Mouse (Mus musculus): ENCODE measurements around the gene Hibch. TPM values are rescaled to one million over a fixed set of nuclear protein-coding genes. Genes with fewer than 3 reads are reported as not detected.
"Not testable (repeated sequence)": the region's sequence is repeated elsewhere in the genome, so short reads cannot be mapped to it uniquely, and the experiment has no call there.

The Hibch gene
- polyA plus RNA-seq, 1 experiment = 379 TPM

DNA sequence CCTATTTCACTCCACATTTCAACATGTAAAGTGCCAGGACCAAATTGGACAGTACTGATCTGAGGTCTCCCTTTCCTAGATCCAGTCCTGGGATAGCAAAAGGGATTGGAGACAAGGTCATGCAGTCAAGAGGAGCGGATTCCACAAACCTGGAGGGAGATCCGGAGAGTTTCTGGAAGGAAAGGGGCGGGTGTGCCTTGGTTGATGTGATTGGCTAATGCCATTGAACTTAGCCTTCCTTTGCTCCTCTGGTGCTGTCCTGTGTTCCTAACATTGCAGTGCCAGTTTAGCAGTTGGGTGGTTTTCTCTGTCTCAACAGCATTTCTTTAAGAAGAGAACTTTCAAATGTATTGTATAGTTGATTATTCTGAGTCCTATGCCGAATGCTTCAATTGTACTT is 1.8 kb downstream of the Hibch start:
- H3K4me3 ChIP-seq (ENCODE audit: insufficient read depth, low read depth, low read length) = no peak overlapping the region
- H3K27ac ChIP-seq (replicated peaks; ENCODE audit: low read depth, low read length) = 0 out of 2 replicates have a peak overlapping the region, but pooled peaks have one; percentile 63

GRCm38 (mm10) chr1:52849422-52849821 is 4.7 kb downstream of the Hibch start:
- Histone ChIP-seq H3K4me3 (ENCODE audit: insufficient read depth, low read depth, low read length) (no peak overlapping the region), H3K27ac (replicated peaks; ENCODE audit: low read depth, low read length) (peak overlapping the region; percentile 66), H3K4me1 (ENCODE audit: control insufficient read depth, insufficient read depth, insufficient read length, low read length) (0 out of 2 replicates have a peak, but pooled peaks cover 2% of the 10 kb centered on the region)

More for the DNA sequence above, 1.8 kb downstream of the Hibch start:
- H3K4me1 ChIP-seq (ENCODE audit: control insufficient read depth, insufficient read depth, insufficient read length, low read length) = 0 out of 2 replicates have a peak, but pooled peaks cover 2% of the 10 kb centered on the region

GRCm38 (mm10) chr1:52854029-52854428 is 9.3 kb downstream of the Hibch start:
- H3K4me3 ChIP-seq (ENCODE audit: insufficient read depth, low read depth, low read length); H3K27ac ChIP-seq (replicated peaks; ENCODE audit: low read depth, low read length); H3K4me1 ChIP-seq (ENCODE audit: control insufficient read depth, insufficient read depth, insufficient read length, low read length): not testable (repeated sequence)

GRCm38 (mm10) chr1:52855904-52856601 is 11.3 kb downstream of the Hibch start:
- Histone ChIP-seq H3K4me3 (ENCODE audit: insufficient read depth, low read depth, low read length) (no peak overlapping the region), H3K27ac (replicated peaks; ENCODE audit: low read depth, low read length) (no peak overlapping the region)

GRCm38 (mm10) chr1:52864220-52864619 is 19.5 kb downstream of the Hibch start:
- Histone ChIP-seq H3K4me1 (ENCODE audit: control insufficient read depth, insufficient read depth, insufficient read length, low read length) (no peaks in the 10 kb centered on the region), H3K27ac (replicated peaks; ENCODE audit: low read depth, low read length) (peak overlapping the region; percentile 3; the same call in 1 of the 2 replicates), H3K4me3 (ENCODE audit: insufficient read depth, low read depth, low read length) (no peak overlapping the region)

More at GRCm38 (mm10) chr1:52855904-52856601, 11.3 kb downstream of the Hibch start:
- H3K4me1 ChIP-seq (ENCODE audit: control insufficient read depth, insufficient read depth, insufficient read length, low read length) = no peaks in the 10 kb centered on the region

- Histone ChIP-seq H3K4me3 (ENCODE audit: insufficient read depth, low read depth, low read length) (no peak overlapping the region), H3K27ac (replicated peaks; ENCODE audit: low read depth, low read length) (no peak overlapping the region)
Observed at GRCm38 (mm10) chr1:52866007-52866406, 21.3 kb downstream of the Hibch start.

DNA sequence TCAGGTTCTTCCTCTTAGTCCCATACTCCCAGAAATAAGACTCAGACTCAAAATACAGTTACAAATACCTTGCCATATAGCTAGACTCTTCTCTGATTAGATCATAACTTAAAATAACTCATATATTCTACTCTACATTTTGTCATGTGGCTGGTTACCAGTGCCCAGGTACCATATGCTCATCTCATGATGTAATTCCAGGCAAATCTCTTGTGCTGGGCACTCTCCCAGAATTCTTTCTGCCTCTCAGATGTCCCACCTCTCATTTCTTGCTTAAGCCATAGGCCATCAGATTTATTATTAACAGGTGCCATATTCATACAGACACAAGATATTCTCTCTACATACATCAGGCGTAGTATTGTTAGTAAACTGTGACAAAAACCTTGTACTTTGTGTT is 23.1 kb downstream of the Hibch start:
- Histone ChIP-seq H3K4me3 (ENCODE audit: insufficient read depth, low read depth, low read length) (no peak overlapping the region), H3K4me1 (ENCODE audit: control insufficient read depth, insufficient read depth, insufficient read length, low read length) (no peaks in the 10 kb centered on the region), H3K27ac (replicated peaks; ENCODE audit: low read depth, low read length) (no peak overlapping the region)

More at GRCm38 (mm10) chr1:52866007-52866406, 21.3 kb downstream of the Hibch start:
- no peaks in the 10 kb centered on the region for H3K4me1 ChIP-seq (ENCODE audit: control insufficient read depth, insufficient read depth, insufficient read length, low read length)

DNA sequence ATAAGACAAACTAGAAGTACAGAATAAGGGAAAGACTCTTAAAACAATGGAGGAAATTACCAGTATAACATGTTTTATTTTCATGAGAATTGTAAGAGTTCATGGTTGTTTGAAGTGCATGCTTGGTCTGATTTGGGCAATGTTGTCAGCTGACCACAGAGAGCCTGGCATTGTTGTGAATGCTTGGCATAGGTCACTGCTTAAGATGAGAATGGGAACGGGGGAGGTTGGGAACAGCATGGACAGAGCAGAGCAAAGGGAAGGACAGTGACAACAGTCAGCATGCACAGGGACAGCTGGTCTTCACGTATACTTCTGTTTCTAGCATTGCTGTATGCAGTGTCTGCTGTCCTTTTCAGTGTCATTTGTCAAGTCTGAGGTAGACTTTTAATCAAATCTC is 39.5 kb downstream of the Hibch start:
- H3K4me1 ChIP-seq (ENCODE audit: control insufficient read depth, insufficient read depth, insufficient read length, low read length) = peaks cover 2% of the 10 kb centered on the region
- H3K4me3 ChIP-seq (ENCODE audit: insufficient read depth, low read depth, low read length) = no peak overlapping the region
- no peak overlapping the region; the same call in 1 of the 2 replicates for H3K27ac ChIP-seq (replicated peaks; ENCODE audit: low read depth, low read length)

DNA sequence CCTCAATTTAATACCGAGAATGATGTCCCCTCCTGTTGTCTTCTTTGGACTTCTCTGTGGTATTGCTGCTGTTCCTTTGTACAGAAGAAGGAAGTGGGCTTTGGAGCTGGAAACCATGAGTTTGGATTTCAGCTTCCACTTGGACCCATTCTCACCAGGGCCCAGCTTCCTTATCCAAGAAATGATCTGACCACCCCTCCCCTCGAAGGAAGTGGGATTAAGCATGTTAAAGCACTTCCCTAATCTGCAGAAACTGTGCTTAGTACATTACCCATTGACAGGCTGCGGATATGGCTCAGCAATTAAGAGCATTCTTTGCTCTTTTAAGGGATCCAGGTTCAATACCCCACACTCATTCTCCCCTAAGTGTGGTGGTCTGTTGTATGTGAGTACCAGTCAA is 65.1 kb downstream of the Hibch start:
- Histone ChIP-seq H3K27ac (replicated peaks; ENCODE audit: low read depth, low read length) (no peak overlapping the region), H3K4me3 (ENCODE audit: insufficient read depth, low read depth, low read length) (no peak overlapping the region)

GRCm38 (mm10) chr1:52916655-52917054 is 71.9 kb downstream of the Hibch start:
- H3K4me3 ChIP-seq (ENCODE audit: insufficient read depth, low read depth, low read length) = no peak overlapping the region
- no peaks in the 10 kb centered on the region for H3K4me1 ChIP-seq (ENCODE audit: control insufficient read depth, insufficient read depth, insufficient read length, low read length)
- no peak overlapping the region for H3K27ac ChIP-seq (replicated peaks; ENCODE audit: low read depth, low read length)

More for the DNA sequence above, 65.1 kb downstream of the Hibch start:
- no peaks in the 10 kb centered on the region for H3K4me1 ChIP-seq (ENCODE audit: control insufficient read depth, insufficient read depth, insufficient read length, low read length)

DNA sequence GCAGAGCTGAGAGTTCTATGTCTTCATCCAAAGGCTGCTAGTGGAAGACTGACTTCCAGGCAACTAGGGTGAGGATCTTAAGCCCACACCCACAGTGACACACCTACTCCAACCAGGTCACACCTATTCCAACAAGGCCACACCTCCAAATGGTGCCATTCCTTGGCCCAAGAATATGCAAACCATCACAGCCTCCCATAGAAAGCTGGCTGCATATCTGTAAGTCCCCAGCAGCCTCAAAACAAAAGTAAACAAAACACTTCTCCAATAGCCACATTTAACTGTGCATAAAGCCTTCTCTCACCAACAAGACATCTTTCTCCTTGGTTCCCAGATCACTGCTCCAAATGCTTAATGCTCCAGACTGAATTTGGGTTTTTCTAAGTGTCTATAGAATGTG is 74.2 kb downstream of the Hibch start:
- H3K4me3 ChIP-seq (ENCODE audit: insufficient read depth, low read depth, low read length); H3K4me1 ChIP-seq (ENCODE audit: control insufficient read depth, insufficient read depth, insufficient read length, low read length); H3K27ac ChIP-seq (replicated peaks; ENCODE audit: low read depth, low read length): not testable (repeated sequence)

GRCm38 (mm10) chr1:52924482-52924881 is 79.8 kb downstream of the Hibch start:
- not testable (repeated sequence) for H3K4me3 ChIP-seq (ENCODE audit: insufficient read depth, low read depth, low read length); H3K27ac ChIP-seq (replicated peaks; ENCODE audit: low read depth, low read length); H3K4me1 ChIP-seq (ENCODE audit: control insufficient read depth, insufficient read depth, insufficient read length, low read length)

GRCm38 (mm10) chr1:52934494-52934893 is 89.8 kb downstream of the Hibch start:
- H3K27ac ChIP-seq (replicated peaks; ENCODE audit: low read depth, low read length) = no peak overlapping the region
- H3K4me1 ChIP-seq (ENCODE audit: control insufficient read depth, insufficient read depth, insufficient read length, low read length) = no peaks in the 10 kb centered on the region
- no peak overlapping the region for H3K4me3 ChIP-seq (ENCODE audit: insufficient read depth, low read depth, low read length)

- no peak overlapping the region for H3K4me3 ChIP-seq (ENCODE audit: insufficient read depth, low read depth, low read length)
- H3K4me1 ChIP-seq (ENCODE audit: control insufficient read depth, insufficient read depth, insufficient read length, low read length) = no peaks in the 10 kb centered on the region
- no peak overlapping the region for H3K27ac ChIP-seq (replicated peaks; ENCODE audit: low read depth, low read length)
Observed at GRCm38 (mm10) chr1:52939021-52939420, 94.3 kb downstream of the Hibch start.

- no peaks in the 10 kb centered on the region for H3K4me1 ChIP-seq (ENCODE audit: control insufficient read depth, insufficient read depth, insufficient read length, low read length)
- H3K4me3 ChIP-seq (ENCODE audit: insufficient read depth, low read depth, low read length) = no peak overlapping the region
- no peak overlapping the region for H3K27ac ChIP-seq (replicated peaks; ENCODE audit: low read depth, low read length)
Observed at GRCm38 (mm10) chr1:52947895-52948294, 103.2 kb downstream of the Hibch start.
